Mouse (Mus musculus) heart, postnatal 0 days (tissue): ENCODE data around the gene Zmiz1.

Experiments
- CTCF ChIP-seq: IDR thresholded peaks from 2 replicates; pipeline ENCODE4 v1.5.1; 2016; ENCODE audit warnings: antibody characterized with exemption, control low read depth, low read depth
- EP300 ChIP-seq: IDR thresholded peaks from 2 replicates; pipeline ENCODE4 v1.6.1; 2016; ENCODE audit warnings: antibody characterized with exemption, low read depth

GRCm38 (mm10) chr14:25636297-25636696 lies 177.3 kb downstream of the Zmiz1 start:
- no peak for TF ChIP-seq CTCF
- TF ChIP-seq EP300, result no peak
